In the genomic region with DNA sequence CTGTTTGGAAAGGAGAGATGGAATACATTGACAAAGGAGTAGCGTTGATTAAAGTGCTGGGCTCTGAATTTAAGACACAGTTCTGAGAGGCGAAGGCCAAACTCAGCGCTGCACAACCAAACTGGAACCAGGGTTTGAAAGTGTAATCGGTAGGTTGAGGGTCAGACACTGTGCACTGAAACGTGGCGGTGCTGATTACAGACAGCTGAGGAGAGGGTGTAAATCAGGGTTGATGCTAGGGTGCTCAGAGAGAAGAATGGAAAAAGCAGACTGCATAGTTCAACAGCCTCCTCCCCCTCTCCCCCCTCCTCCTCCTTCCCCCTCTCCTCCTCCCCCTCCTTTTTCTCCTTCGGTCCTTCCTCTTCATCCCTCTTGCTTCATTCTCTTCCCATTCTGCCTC, we compare ENCODE assay signal across 25 mouse cellular contexts.
DNase-seq lines count a peak whose midpoint lies in the region; ATAC-seq and TF ChIP-seq lines count a peak whose summit lies in the region.
"Had no signal": no experiment of that assay in that cellular context is flagged by ENCODE, and none has a peak within 500 bp of the region (broad histone marks: within the 10 kb centered on the region; RNA-seq: fewer than 3 reads in every experiment).

No protein-coding gene starts in this region.

- no peak overlapping the region for H3K4me3 ChIP-seq in forebrain, embryonic 16.5 days (replicated peaks; ENCODE audit: low read length)
- H3K4me3 ChIP-seq in forebrain, embryonic 11.5 days (ENCODE audit: low read depth, low read length), result no peak overlapping the region
- H3K4me3 ChIP-seq in kidney, postnatal 0 days (replicated peaks; ENCODE audit: low read depth, low read length), result no peak overlapping the region
- H3K4me3 ChIP-seq: erythroblast, embryonic 14.5 days; intestine, embryonic 15.5 days; limb, embryonic 10.5 days; limb, embryonic 15.5 days; liver, embryonic 13.5 days had no signal

- no peak overlapping the region for H3K27ac ChIP-seq in forebrain, embryonic 16.5 days (ENCODE audit: low read length)
- no peak overlapping the region for H3K27ac ChIP-seq in forebrain, embryonic 11.5 days (ENCODE audit: low read depth, low read length)
- H3K27ac ChIP-seq in kidney, postnatal 0 days, result no peak overlapping the region
- H3K27ac ChIP-seq: hindbrain, postnatal 0 days; intestine, embryonic 15.5 days; limb, embryonic 10.5 days; limb, embryonic 15.5 days; liver, embryonic 13.5 days; macrophage had no signal

- H3K4me2 ChIP-seq in forebrain, embryonic 16.5 days (ENCODE audit: low read length), result no peak overlapping the region
- H3K4me2 ChIP-seq in forebrain, embryonic 11.5 days (ENCODE audit: low read depth, low read length, severe bottlenecking), result no peak overlapping the region
- no peak overlapping the region for H3K4me2 ChIP-seq in kidney, postnatal 0 days (ENCODE audit: low read length)
- H3K4me2 ChIP-seq: intestine, embryonic 15.5 days; limb, embryonic 15.5 days; liver, embryonic 13.5 days had no signal

- DNase-seq in forebrain, embryonic 11.5 days (ENCODE audit: low spot score), result no peak
- peak; percentile 81 for DNase-seq in kidney, postnatal 0 days (ENCODE audit: low spot score)
- DNase-seq in kidney, adult 18-20 months, result no peak
- DNase-seq in brain, embryonic 14.5 days (ENCODE audit: low read depth), result peak; percentile 39
- peak; percentile 33 for DNase-seq in embryo, embryonic 10.5 days (ENCODE audit: low spot score)
- DNase-seq in adrenal gland, postnatal 36 days, result no peak
- DNase-seq: adrenal gland, adult 2 months; B cell, adult 2 months; cerebellum, adult 8-10 months; cerebellum, postnatal 25 days; gastrocnemius, postnatal 14 days; heart, postnatal 14 days; kidney, adult 9 months; layer of hippocampus, adult 9-11 months; liver, embryonic 13.5 days; lung, adult 18-20 months; lung, postnatal 10 days; thymus, postnatal 4 days had no signal

- H3K36me3 ChIP-seq in forebrain, embryonic 16.5 days (ENCODE audit: control insufficient read depth, insufficient read depth), result no peaks in the 10 kb centered on the region
- H3K36me3 ChIP-seq in forebrain, embryonic 11.5 days (ENCODE audit: control insufficient read depth, insufficient read depth, low read length), result no peaks in the 10 kb centered on the region
- no peaks in the 10 kb centered on the region for H3K36me3 ChIP-seq in kidney, postnatal 0 days (ENCODE audit: insufficient read depth, low read length)
- H3K36me3 ChIP-seq: intestine, embryonic 15.5 days; limb, embryonic 10.5 days; limb, embryonic 15.5 days; liver, embryonic 13.5 days had no signal

- TF ChIP-seq POLR2A in brain, embryonic 14.5 days (IDR thresholded peaks at IDR 0.05; ENCODE audit: borderline replicate concordance, extremely low read depth, insufficient read depth, insufficient read length, poor library complexity, severe bottlenecking), result no peak

- peaks cover 14% of the 10 kb centered on the region for H3K4me1 ChIP-seq in forebrain, embryonic 16.5 days (replicated peaks; ENCODE audit: control insufficient read depth, insufficient read depth, low read length)
- peaks cover 9% of the 10 kb centered on the region; the same call in 1 of the 2 replicates for H3K4me1 ChIP-seq in forebrain, embryonic 11.5 days (replicated peaks; ENCODE audit: control insufficient read depth, insufficient read depth, low read length)
- 0 out of 2 replicates have a peak, but pooled peaks cover 3% of the 10 kb centered on the region for H3K4me1 ChIP-seq in kidney, postnatal 0 days (replicated peaks; ENCODE audit: insufficient read depth, low read length)
- H3K4me1 ChIP-seq: intestine, embryonic 15.5 days; limb, embryonic 15.5 days; liver, embryonic 13.5 days had no signal

- ATAC-seq in forebrain, embryonic 16.5 days, result peak; percentile 31; the same call in 1 of the 2 replicates
- no peak for ATAC-seq in forebrain, embryonic 11.5 days (replicated peaks; ENCODE audit: low FRiP score)
- peak; percentile 82 for ATAC-seq in kidney, postnatal 0 days (replicated peaks; ENCODE audit: low FRiP score, low read depth)
- ATAC-seq: hindbrain, postnatal 0 days; intestine, embryonic 15.5 days had no signal

- TF ChIP-seq CTCF in kidney, postnatal 0 days (IDR thresholded peaks at IDR 0.05; ENCODE audit: low read depth), result no peak
- no peak for TF ChIP-seq CTCF in brain, embryonic 14.5 days (IDR thresholded peaks at IDR 0.05; ENCODE audit: borderline replicate concordance, extremely low read depth, insufficient read depth, insufficient read length)

- no peak overlapping the region for H3K9ac ChIP-seq in forebrain, embryonic 16.5 days (replicated peaks; ENCODE audit: low read depth, low read length)
- H3K9ac ChIP-seq in forebrain, embryonic 11.5 days (ENCODE audit: low read length), result no peak overlapping the region
- no peak overlapping the region for H3K9ac ChIP-seq in kidney, postnatal 0 days (ENCODE audit: low read depth, low read length)
- H3K9ac ChIP-seq: intestine, embryonic 15.5 days; limb, embryonic 15.5 days; liver, embryonic 13.5 days had no signal

- WGBS in forebrain, embryonic 16.5 days, result 57% methylated on average over 7 of the region's 7 CpGs
- 70% methylated on average over 6 of the region's 7 CpGs for WGBS in forebrain, embryonic 11.5 days
- 23% methylated on average over 7 of the region's 7 CpGs for WGBS in kidney, postnatal 0 days

- H3K9me3 ChIP-seq in forebrain, embryonic 16.5 days (ENCODE audit: control insufficient read depth, low read length), result no peaks in the 10 kb centered on the region
- H3K9me3 ChIP-seq in forebrain, embryonic 11.5 days (ENCODE audit: control insufficient read depth, low read length), result no peaks in the 10 kb centered on the region
- H3K9me3 ChIP-seq in kidney, postnatal 0 days (replicated peaks; ENCODE audit: low read length), result no peaks in the 10 kb centered on the region
- H3K9me3 ChIP-seq: intestine, embryonic 15.5 days; limb, embryonic 10.5 days; limb, embryonic 15.5 days; liver, embryonic 13.5 days had no signal

- H3K27me3 ChIP-seq in forebrain, embryonic 16.5 days (replicated peaks; ENCODE audit: control insufficient read depth, insufficient read depth, low read length), result no peaks in the 10 kb centered on the region
- 0 out of 2 replicates have a peak, but pooled peaks cover 2% of the 10 kb centered on the region for H3K27me3 ChIP-seq in forebrain, embryonic 11.5 days (ENCODE audit: control insufficient read depth, insufficient read depth, low read length)
- H3K27me3 ChIP-seq in kidney, postnatal 0 days (ENCODE audit: insufficient read depth, low read length), result no peaks in the 10 kb centered on the region
- H3K27me3 ChIP-seq: intestine, embryonic 15.5 days; limb, embryonic 15.5 days; liver, embryonic 13.5 days had no signal

Comparison
In these comparisons a context has a peak if more than half of its experiments do, and no peak if none do; other contexts are left out.
1. DNase-seq: peak in kidney, postnatal 0 days (single experiment), brain, embryonic 14.5 days (single experiment) and embryo, embryonic 10.5 days (single experiment); none in forebrain, embryonic 11.5 days (single experiment), kidney, adult 18-20 months (single experiment) and adrenal gland, postnatal 36 days (0 of 2).